22 mouse cellular contexts compared by ENCODE assay signal in genomic region chr11:98702323-98702722, GRCm38 (mm10). TPM values are rescaled to one million over a fixed set of nuclear protein-coding genes. Genes with fewer than 3 reads are reported as not detected.
"Had no signal": no experiment of that assay in that cellular context is flagged by ENCODE, and none has a peak within 500 bp of the region (broad histone marks: within the 10 kb centered on the region; RNA-seq: fewer than 3 reads in every experiment).

No protein-coding gene starts in this region.

- H3K4me1 ChIP-seq: midbrain, embryonic 13.5 days; midbrain, embryonic 15.5 days; neural tube, embryonic 12.5 days had no signal

- H3K27me3 ChIP-seq: lung, embryonic 15.5 days; midbrain, embryonic 13.5 days; midbrain, embryonic 15.5 days; neural tube, embryonic 12.5 days had no signal

- H3K9ac ChIP-seq: lung, embryonic 15.5 days; midbrain, embryonic 13.5 days; midbrain, embryonic 15.5 days; neural tube, embryonic 12.5 days had no signal

- H3K4me3 ChIP-seq: lung, embryonic 15.5 days; megakaryocyte, embryonic 14.5 days; midbrain, embryonic 13.5 days; midbrain, embryonic 15.5 days; neural tube, embryonic 12.5 days had no signal

- H3K4me2 ChIP-seq: lung, embryonic 15.5 days; midbrain, embryonic 11.5 days; midbrain, embryonic 13.5 days; midbrain, embryonic 15.5 days; neural tube, embryonic 12.5 days had no signal

- DNase-seq: lung, adult 2 months; lung, postnatal 14 days; lung, postnatal 36 days; right cerebral cortex, postnatal 14 days; thymus, adult 18-20 months; thymus, postnatal 14 days; thymus, postnatal 36 days had no signal

- H3K27ac ChIP-seq: lung, embryonic 15.5 days; macrophage; midbrain, embryonic 13.5 days; midbrain, embryonic 15.5 days; neural tube, embryonic 12.5 days had no signal

- H3K9me3 ChIP-seq: lung, embryonic 15.5 days; megakaryocyte, embryonic 14.5 days; midbrain, embryonic 13.5 days; midbrain, embryonic 15.5 days; neural tube, embryonic 12.5 days had no signal

- ATAC-seq: lung, postnatal 0 days; midbrain, embryonic 13.5 days; midbrain, embryonic 15.5 days had no signal

RNA-seq across cellular contexts. Expression of gene Csf3, which starts 1.3 kb away (rescaled TPM):
- polyA plus RNA-seq: liver, embryonic 16.5 days; lung, adult 2 months; lung, embryonic 15.5 days; lung, postnatal 0 days; macrophage; midbrain, embryonic 11.5 days; midbrain, embryonic 13.5 days; midbrain, embryonic 15.5 days; midbrain, postnatal 0 days; neural tube, embryonic 12.5 days; neural tube, embryonic 14.5 days; stomach, embryonic 14.5 days; stomach, embryonic 16.5 days; thymus, postnatal 0 days had no signal

RNA-seq across cellular contexts. Expression of gene Gsdma, which starts 38.2 kb away (rescaled TPM):
- polyA plus RNA-seq: lung, postnatal 0 days; macrophage; midbrain, embryonic 11.5 days; midbrain, embryonic 13.5 days; midbrain, embryonic 15.5 days; midbrain, postnatal 0 days; neural tube, embryonic 12.5 days; neural tube, embryonic 14.5 days; spleen, adult 2 months had no signal
